Mouse (Mus musculus): Measurements from ENCODE around the gene Txnip. TPM values are rescaled to one million over a fixed set of nuclear protein-coding genes. Genes with fewer than 3 reads are reported as not detected.

Gene Txnip
- total RNA-seq, 2 experiments from 2014 or later = 19.5 to 21.8 TPM

DNA sequence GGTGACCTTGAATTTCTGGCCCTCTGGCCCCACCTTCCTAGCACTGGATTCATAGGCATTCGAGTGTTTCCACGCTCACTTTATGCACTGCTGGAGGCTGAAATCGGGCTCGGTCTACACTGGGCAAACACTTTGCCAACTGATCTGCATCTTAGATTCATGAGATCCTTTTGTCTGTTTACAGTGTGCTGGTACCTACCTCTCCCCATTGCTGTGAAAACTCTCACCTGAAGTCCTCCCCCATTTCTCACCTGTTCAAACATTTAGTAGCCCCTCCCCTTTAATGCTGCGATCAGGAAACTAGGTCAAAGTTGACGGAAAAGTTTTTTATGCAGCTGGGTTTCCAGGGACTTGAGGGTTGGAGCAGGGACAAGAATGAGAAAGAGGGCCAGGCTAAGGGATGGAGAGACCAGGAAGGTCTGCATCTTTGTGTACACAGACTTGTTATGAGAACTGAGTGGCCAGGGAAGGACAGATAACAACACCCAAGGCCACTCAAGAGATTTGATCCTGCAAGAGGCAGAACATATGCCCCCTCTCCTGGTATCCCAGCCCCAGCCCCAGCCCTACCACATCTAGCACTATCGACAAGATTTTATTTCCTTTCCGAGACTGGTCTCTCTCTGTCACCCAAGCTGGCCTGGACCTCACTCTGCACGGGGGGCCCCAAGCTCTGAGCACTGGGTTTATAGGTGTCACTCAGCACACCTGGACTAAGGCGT lies 6.3 kb downstream of the Txnip start:
- no peak for DNase-seq (ENCODE audit: low spot score in 2 of 2)
- intact Hi-C loops (cut with DNase I) = no loop called here

GRCm38 (mm10) chr3:96564633-96565032 lies 6.9 kb downstream of the Txnip start:
- intact Hi-C loops (cut with DNase I) = no loop called here
- DNase-seq (ENCODE audit: low spot score in 2 of 2) = no peak

DNA sequence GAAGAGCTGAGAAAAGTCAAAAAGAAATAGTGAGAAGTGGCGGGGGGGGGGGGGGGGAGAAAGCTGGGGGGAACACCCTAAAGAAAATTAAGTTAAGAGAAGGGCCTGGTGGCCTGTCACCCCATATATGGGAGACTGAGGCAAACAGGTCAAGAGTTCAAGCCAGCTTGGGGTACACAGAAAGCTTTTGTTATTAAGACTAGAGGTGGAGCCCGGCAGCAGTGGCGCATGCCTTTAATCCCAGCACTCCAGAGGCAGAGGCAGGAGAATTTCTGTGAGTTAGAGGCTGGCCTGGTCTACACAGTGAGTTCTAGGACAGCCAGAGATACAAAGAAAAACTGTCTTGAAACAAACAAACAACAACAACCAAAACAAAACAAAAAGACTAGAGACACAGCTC lies 7.3 kb downstream of the Txnip start:
- intact Hi-C loops (cut with DNase I) = no loop called here
- DNase-seq (ENCODE audit: low spot score in 2 of 2) = no peak

DNA sequence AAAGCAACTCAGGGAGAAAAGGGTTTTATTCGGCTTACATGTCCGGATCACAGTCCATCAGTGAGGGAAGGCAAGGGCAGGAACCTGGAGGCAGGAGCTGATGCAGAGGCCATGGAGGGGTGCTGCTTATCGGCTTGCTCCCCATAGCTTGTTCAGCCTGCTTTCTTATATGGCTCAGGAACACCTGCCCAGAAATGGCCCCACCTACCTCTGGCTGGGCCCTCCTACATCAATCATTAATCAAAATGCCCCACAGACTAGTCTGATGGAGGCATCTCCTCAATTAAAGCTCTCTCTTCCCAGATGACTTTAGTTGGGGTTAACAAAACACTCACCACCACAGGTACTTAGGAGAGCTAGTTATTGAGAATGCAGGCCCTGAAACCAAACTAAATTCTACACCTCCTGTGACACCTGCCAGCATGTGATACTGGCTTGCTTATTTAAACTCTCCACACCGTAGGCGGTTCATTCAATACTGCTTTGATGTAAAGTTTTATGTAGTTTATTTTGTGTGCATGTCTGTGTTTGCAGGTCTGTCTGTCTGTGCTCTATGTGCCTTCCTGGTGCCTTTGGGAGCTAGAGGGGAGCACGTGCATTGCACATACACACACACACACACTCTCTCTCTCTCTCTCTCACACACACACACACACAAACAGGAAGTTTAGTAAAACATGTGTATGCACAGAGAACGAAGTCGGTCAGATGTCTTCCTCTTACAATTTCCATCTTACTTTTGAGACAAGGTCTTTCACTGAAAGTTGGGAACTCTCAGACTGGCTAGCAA lies 9.1 kb downstream of the Txnip start:
- intact Hi-C loops (cut with DNase I) = no loop called here
- DNase-seq (ENCODE audit: low spot score in 2 of 2) = no peak

DNA sequence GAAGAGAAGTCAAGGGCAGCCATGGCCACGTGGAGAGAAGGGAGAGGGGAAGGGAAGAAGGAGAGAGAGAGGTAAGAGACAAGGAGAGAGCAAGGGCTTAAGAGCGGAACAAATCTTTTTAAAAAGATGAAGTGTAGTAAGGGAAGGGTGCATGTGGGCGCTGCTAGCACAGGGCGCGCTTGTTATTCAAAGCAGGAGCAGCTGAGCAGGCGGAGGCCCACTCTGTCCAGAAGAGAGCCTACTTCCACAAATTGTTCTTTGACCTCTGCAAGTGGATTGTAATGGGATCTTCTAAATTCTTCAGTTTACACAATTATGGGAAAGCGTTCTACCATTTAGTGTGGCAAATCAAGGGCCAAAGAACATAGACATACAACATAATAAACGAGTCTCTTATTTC lies 10.8 kb downstream of the Txnip start:
- no peak for DNase-seq (ENCODE audit: low spot score in 2 of 2)
- intact Hi-C loops (cut with DNase I) = no loop called here

DNA sequence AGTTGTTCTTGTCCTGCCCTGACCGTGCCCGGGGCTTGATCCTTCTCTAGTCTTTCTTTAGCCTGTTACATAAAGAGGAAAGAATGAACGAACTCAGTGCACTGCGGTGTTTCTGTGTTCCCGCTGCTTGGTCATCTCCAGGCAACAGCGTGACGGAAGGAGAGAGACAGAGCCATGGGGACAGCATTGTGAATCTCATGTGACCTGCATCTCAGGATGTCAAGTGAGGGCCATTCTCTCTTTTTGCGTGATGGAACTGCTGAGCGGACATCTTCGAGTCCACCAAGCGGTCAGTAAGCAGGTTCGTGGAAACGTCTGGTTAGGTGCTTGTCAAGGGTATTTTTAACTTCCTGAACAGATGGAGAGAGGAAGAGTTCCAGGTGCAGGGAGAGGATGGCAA lies 11.7 kb downstream of the Txnip start:
- intact Hi-C loops (cut with DNase I) = no loop called here
- no peak for DNase-seq (ENCODE audit: low spot score in 2 of 2)

GRCm38 (mm10) chr3:96569966-96570605 lies 12.3 kb downstream of the Txnip start:
- intact Hi-C loops (cut with DNase I) = no loop called here
- DNase-seq (ENCODE audit: low spot score in 2 of 2) = no peak

GRCm38 (mm10) chr3:96570643-96571042 lies 12.9 kb downstream of the Txnip start:
- intact Hi-C loops (cut with DNase I) = no loop called here
- no peak for DNase-seq (ENCODE audit: low spot score in 2 of 2)

DNA sequence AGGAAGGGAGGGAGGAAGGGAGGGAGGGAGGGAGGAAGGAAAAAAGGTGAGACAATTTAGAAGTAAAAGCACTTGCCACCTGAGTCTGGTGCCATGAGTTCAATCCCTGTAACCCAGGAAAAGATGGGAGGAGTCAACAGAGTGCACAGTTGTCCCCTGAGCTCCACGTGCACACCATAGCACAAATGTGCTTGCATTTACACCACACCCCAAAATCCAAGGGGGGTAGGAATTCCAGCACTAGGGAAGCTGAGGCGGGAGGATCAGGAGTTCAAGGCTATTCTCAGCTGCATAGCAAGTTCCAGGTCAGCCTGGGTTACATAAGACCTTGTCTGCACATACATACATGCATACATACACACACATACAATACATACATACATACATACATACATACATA lies 13.6 kb downstream of the Txnip start:
- DNase-seq (ENCODE audit: low spot score in 2 of 2) = no peak
- intact Hi-C loops (cut with DNase I) = no loop called here

- no peak for DNase-seq (ENCODE audit: low spot score in 2 of 2)
- intact Hi-C loops (cut with DNase I) = no loop called here
Measured at GRCm38 (mm10) chr3:96571896-96572698, 14.3 kb downstream of the Txnip start.

- intact Hi-C loops (cut with DNase I) = no loop called here
- DNase-seq (ENCODE audit: low spot score in 2 of 2) = no peak
Measured at GRCm38 (mm10) chr3:96573611-96574511, 16.1 kb downstream of the Txnip start.

DNA sequence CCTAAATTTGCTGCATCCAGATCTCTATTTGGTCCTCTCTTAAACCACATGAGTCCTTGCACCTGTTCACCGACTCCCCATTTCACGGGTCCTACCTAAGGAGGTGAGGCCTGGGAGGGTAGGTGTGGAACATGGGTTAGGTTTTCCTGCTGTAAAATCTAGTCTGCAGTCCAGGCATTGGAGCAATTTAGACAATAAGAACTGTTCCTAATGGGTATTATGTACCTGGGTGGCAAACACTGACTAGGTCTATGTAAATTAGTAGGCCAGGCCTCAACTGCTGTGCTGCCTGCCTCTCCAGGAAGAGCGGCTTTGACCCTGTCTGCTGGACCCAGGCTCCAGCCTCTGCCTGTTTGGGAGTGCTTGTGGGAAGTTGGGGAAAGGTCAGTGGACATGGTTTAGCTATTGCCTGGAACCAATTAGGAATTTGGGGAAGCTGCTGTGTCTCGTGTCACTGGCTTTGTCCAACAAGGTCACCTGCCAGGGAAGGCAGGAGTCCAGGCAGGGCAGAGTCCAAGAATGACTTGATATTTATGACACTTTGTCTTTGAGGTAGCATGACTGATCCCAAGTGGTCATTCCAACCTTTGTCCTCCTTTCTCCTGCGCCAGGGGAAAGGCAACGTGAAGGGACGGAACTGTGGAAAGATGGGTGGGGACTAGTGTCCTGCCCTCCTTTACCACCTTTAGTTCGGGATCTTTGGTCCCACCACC lies 17.7 kb downstream of the Txnip start:
- intact Hi-C loops (cut with DNase I) = no loop called here
- DNase-seq (ENCODE audit: low spot score in 2 of 2) = no peak

DNA sequence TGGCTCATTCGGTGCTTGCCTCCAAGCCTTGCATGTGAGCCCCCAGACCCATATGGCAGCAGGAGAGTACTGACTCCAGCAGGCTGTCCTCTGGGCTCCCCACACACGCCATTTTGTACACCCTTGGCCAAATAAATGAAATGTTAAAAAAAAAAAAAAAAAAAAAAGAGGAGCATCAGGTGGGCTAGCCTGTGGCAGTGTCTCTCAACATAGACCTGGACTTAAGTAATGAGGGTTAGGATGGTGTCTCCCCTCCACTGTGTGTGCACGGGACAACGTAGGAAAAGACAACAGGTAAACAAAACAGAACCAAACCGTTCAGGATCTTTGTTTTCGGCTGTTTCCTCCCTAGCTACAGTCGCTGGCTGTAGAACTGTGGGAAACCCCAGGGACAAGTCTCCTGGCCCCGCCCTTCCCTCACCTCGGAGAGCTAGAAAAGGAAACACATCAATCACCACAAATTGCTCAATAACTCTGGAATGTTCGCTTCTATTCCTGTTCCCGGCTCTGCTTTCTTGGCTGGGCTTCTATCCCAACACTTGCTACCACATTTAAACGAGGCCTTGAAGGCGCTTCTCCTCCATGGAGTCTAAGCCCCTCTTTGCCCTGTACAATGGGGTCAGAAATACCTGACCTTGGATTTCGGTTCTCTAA lies 18.4 kb downstream of the Txnip start:
- DNase-seq (ENCODE audit: low spot score in 2 of 2) = no peak
- intact Hi-C loops (cut with DNase I) = loop anchor here (2.0 kb wide), 1 partner anchor 21 kb away; the partner anchor contains the start of gene Ankrd34a

GRCm38 (mm10) chr3:96576690-96577541 lies 19.2 kb downstream of the Txnip start, which contains the start of gene Gm16253:
Gene Gm16253 (plus strand): TSS chr3:96576984.
- intact Hi-C loops (cut with DNase I) = loop anchor here (2.0 kb wide), 1 partner anchor 20 kb away; the partner anchor contains the start of gene Ankrd34a
- DNase-seq (ENCODE audit: low spot score in 2 of 2) = peak; percentile 89 to 91

- intact Hi-C loops (cut with DNase I) = loop anchor here (2.0 kb wide), 1 partner anchor 19 kb away; the partner anchor contains the start of gene Ankrd34a
- no peak for DNase-seq (ENCODE audit: low spot score in 2 of 2)
Measured at GRCm38 (mm10) chr3:96577566-96577965, 19.8 kb downstream of the Txnip start.

- intact Hi-C loops (cut with DNase I) = no loop called here
- no peak for DNase-seq (ENCODE audit: low spot score in 2 of 2)
Measured at GRCm38 (mm10) chr3:96578561-96579238, 20.9 kb downstream of the Txnip start.
